Mouse (Mus musculus) layer of hippocampus, postnatal 36 days (tissue): Measurements from ENCODE around the gene Msx1. TPM values are rescaled to one million over a fixed set of nuclear protein-coding genes. Genes with fewer than 3 reads are reported as not detected.

Experiments
- DNase-seq, 2 experiments: peaks; one replicate each; pipeline ENCODE4 v3.0.0; 2022
- total RNA-seq, 2 experiments: library from RNA; stranded (reverse); gene quantifications; 2 replicates each; pipeline ENCODE4 v1.2.3; 2021

The Msx1 gene
- total RNA-seq, 2 experiments from 2014 or later: 4.7 to 5.8 TPM

GRCm38 (mm10) chr5:37825611-37826445 lies 1.4 kb upstream of the Msx1 start:
- no peak for DNase-seq

- no peak for DNase-seq
Observed at GRCm38 (mm10) chr5:37825111-37825600, 773 bp upstream of the Msx1 start.

DNA sequence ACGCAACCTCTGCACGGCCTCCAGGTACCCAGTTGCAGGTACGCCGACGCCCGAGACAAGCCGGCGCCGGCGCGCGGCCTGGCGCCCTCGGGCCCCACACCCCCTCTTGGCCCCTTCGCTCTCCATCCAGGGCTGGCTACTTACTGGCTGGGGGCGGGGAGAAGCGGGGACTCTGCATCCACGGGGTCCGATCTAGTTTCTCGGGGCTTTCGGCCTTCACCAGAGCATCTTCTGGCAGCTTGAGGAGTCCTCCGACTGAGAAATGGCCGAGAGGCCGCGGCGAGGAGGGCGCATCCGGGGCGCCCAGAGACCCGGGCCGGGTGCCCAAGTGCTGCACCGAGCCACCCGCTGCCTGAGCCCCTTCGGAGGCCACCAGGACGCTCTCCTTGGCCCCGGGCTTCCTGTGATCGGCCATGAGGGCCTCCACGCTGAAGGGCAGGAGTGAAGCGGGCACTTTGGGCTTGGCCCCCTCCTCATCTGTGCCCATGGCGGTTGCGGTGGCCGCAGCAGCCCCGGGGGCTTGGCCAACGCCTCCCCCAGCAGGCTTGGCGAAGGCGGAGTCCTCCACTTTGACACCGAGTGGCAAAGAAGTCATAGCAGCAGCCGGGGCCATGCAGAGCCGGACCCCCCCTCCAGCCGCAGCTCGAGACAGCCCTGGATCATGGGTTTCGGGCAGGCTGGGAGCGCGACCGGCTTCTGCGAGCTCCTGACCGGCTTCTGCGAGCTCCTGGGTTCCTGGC lies 492 bp downstream of the Msx1 start:
- DNase-seq: no peak

GRCm38 (mm10) chr5:37822791-37823720 lies 1.3 kb downstream of the Msx1 start:
- peak in 1 of 2 experiments; percentile 21 for DNase-seq

GRCm38 (mm10) chr5:37822116-37822707 lies 2.2 kb downstream of the Msx1 start:
- DNase-seq: no peak

GRCm38 (mm10) chr5:37821111-37821601 lies 3.2 kb downstream of the Msx1 start:
- DNase-seq: no peak

- DNase-seq: no peak
Observed at GRCm38 (mm10) chr5:37820689-37821088, 3.7 kb downstream of the Msx1 start.

DNA sequence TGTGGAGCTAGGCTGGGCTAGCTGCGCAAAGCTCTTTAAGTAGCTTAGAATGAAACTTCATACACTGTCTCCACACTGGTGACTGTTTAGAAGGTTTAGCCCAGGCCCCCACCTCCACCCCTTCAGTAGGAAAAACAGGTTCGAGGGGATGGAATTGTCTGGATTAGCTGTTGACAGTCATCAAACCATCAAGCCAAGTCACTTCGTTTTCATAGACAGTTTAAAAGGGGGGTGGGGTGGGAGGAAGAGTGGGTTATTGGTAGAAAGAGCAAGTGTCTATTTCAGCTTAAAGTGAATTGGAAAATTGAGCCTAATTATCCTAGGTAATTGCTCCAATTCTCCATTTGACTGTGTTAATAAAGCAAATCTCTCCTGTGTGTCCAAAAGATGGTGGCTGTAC lies 4.4 kb downstream of the Msx1 start:
- no peak for DNase-seq

GRCm38 (mm10) chr5:37819541-37819940 lies 4.8 kb downstream of the Msx1 start:
- no peak for DNase-seq

GRCm38 (mm10) chr5:37818533-37819215 lies 5.7 kb downstream of the Msx1 start:
- DNase-seq: no peak

GRCm38 (mm10) chr5:37817658-37818532 lies 6.5 kb downstream of the Msx1 start:
- DNase-seq: no peak

DNA sequence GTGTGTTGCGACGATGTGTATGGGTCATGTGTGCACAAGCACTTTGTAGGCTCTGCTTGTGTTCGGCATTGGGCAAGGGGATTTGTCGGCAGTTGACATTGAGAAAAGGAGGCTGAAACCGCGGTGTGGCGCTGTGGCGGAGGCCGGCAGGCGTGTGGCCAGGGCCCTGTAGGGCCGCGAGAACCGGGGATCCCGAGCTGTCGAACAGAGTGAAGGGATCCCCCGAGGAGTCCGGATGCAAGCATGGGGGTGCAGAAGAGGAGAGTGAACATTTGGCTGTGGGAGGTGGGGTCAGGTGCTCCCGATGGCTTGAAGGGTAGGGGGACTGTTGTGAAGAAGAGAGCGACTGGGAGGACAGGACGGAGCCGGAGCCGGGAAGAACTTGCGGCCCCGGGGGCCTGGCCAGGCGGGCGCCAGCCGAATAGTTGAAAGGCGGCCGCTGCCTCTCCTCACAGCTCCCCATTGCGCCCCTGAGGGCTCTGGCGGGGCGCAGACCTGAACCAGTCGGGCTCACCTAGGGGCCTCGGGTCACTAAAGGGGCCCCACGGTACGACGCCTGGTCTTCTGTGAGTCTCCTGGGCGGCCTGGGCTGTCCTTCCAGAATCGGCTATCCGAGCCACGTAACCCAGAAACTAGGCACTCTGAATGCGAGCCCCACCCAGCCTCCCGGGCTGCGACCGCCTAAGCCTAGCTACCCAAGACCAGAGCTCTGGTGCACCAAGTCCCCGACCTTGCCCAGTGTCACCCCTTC lies 7.3 kb downstream of the Msx1 start:
- DNase-seq: no peak

GRCm38 (mm10) chr5:37815909-37816308 lies 8.5 kb downstream of the Msx1 start:
- no peak for DNase-seq

DNA sequence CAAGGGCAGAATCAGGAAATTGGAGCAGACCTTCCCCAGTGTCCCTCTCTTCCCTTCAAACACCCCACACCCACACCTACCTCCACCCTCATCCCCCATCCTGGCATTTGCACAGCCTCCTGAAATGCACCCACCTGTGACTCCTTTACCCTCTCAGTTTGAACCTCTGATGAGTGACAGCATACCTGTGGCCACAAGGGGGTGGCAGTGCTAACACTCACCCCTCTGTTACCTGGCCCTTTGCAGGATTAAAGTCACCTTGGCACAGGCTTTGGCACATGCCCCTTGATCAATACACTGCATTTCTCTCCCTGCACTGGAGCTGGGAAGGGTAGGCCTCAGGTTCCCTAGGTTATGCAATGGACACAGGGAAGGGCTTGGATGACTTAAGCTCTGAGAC lies 10.2 kb downstream of the Msx1 start:
- no peak for DNase-seq

- DNase-seq: no peak
Observed at GRCm38 (mm10) chr5:37805291-37805690, 19.1 kb downstream of the Msx1 start.

GRCm38 (mm10) chr5:37804512-37805118 lies 19.8 kb downstream of the Msx1 start:
- no peak for DNase-seq

DNA sequence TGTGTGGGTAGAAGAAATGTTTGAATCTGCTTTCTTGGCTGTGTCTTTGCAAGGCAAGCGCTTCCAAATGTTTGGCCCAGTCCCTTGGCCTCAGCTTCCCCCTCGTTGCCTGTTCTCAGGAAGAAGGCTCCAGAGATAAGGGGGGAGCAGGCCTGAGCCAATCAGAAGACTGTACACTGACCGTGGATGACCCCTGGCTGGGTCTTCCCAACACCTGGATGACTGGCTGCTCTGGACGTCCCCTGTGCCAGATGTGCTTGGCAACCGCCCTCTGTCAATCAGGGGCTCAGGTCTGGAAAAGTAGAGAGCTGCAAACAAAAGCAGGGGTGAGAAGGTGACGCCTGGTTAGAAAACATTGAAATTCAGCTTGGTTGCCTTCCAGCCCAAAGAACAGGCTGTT lies 27.1 kb downstream of the Msx1 start:
- DNase-seq: no peak

DNA sequence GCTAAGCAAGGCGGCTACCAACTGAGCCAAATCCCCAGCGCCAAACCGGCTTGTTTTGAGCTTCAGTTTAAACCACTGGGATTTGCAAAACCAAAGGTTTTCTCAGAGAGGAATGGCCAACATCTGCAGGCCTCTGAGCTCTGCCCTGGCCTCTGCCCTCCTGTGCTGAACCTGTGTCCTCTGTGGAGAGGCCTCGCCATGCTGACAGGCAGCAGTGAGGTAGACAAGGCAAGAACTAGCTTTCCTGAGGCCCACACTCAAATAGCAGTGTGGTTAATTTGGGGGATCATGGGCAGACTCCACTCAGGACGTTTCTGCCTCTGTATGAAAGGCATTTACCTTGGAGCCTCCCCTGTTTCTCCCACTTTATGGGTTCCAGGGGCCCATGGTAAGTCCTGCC lies 27.6 kb downstream of the Msx1 start:
- DNase-seq: no peak

DNA sequence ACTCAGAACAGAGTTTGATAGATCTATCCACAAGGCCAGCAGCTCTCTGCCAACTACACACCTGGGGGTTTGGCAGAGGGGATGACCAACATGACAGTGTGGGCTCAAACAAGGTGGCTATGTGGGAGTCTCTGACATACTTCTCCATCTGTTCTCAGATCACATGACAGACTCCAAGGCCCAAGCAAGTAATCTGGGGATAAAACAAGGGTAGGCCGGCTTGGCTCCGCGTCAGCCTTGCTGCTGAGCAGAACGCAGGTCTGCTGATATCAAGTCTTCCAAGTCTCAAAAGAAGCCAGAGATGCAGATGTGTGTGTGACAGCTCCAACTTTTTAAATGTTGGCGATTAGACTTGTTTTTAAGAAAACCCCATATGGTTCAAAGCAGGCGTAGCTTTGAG lies 28.7 kb downstream of the Msx1 start:
- DNase-seq: no peak
